Mouse (Mus musculus) stomach, postnatal 0 days (tissue): Measurements from ENCODE around the gene Mettl5.

Experiments
- CTCF ChIP-seq: IDR thresholded peaks from 2 replicates; pipeline ENCODE4 v1.5.1; 2016; ENCODE audit warnings: antibody characterized with exemption, low read depth, mild to moderate bottlenecking, moderate library complexity
- EP300 ChIP-seq: optimal IDR thresholded peaks from 2 replicates; pipeline ENCODE3; 2016; ENCODE audit warnings: antibody characterized with exemption

- TF ChIP-seq CTCF, result no peak
- no peak for TF ChIP-seq EP300
Measured at GRCm38 (mm10) chr2:69896224-69896581, 10.8 kb upstream of the Mettl5 start.
